Mouse (Mus musculus) intestine, embryonic 16.5 days (tissue): ENCODE results near the gene Fam222b. TPM values are rescaled to one million over a fixed set of nuclear protein-coding genes. Genes with fewer than 3 reads are reported as not detected.

Experiments used
- ATAC-seq: fragments of 200-750 bp; cut with Nextera tagmentation; 2 replicates; pipeline ENCODE4 v1.8.0; 2017; ENCODE audit warnings: moderate TSS enrichment, moderate library complexity
- H3K27ac ChIP-seq: fragments of 300-500 bp; sonication (generic); 2 replicates; pipeline ENCODE4 v1.5.1; 2014; ENCODE audit warnings: mild to moderate bottlenecking, low read length
- H3K27me3 ChIP-seq: fragments of 300-500 bp; sonication (generic); replicated peaks from 2 replicates; pipeline ENCODE4 v1.6.1; 2014; ENCODE audit warnings: low read length, control low read depth, mixed read lengths; ENCODE audit not compliant: control insufficient read depth, insufficient read depth
- H3K36me3 ChIP-seq: fragments of 300-500 bp; sonication (generic); 2 replicates; pipeline ENCODE4 v1.6.1; 2014; ENCODE audit warnings: low read length, control low read depth; ENCODE audit not compliant: control insufficient read depth, insufficient read depth
- H3K4me1 ChIP-seq: fragments of 300-500 bp; sonication (generic); 2 replicates; pipeline ENCODE4 v1.6.1; 2014; ENCODE audit warnings: low read length, control low read depth, mixed read lengths; ENCODE audit not compliant: control insufficient read depth, insufficient read depth
- H3K4me2 ChIP-seq: fragments of 300-500 bp; sonication (generic); 2 replicates; pipeline ENCODE4 v1.6.1; 2014; ENCODE audit warnings: low read depth, low read length, control low read depth
- H3K4me3 ChIP-seq: fragments of 300-500 bp; sonication (generic); 2 replicates; pipeline ENCODE4 v1.5.1; 2014; ENCODE audit warnings: mild to moderate bottlenecking, low read length
- H3K9ac ChIP-seq: fragments of 300-500 bp; sonication (generic); 2 replicates; pipeline ENCODE4 v1.6.1; 2014; ENCODE audit warnings: low read depth, low read length
- H3K9me3 ChIP-seq: fragments of 300-500 bp; sonication (generic); 2 replicates; pipeline ENCODE4 v1.6.1; 2016; ENCODE audit warnings: low read length, control low read depth; ENCODE audit not compliant: control insufficient read depth
- WGBS: fragments of 180-500 bp; shearing (Covaris S2); extraction: QIAGEN DNeasy Blood & Tissue Kit; methylation state at CpG from one replicate; pipeline ENCODE4 v1.1.7; 2014; 5-methylcytosine and 5-hydroxymethylcytosine counted together
- polyA plus RNA-seq: library from polyadenylated mRNA; unstranded; fragments of >200 nt; fragmentation: Nextera tagmentation; extraction: Ambion mirVana; gene quantifications from 2 replicates; pipeline ENCODE4 v1.2.1, GENCODE M21; 2015

Fam222b gene
- polyA plus RNA-seq, 1 experiment from 2014 or later, result 14.2 TPM

- Histone ChIP-seq H3K4me2 (peak overlapping the region; percentile 94), H3K4me3 (peak overlapping the region; percentile 99), H3K36me3 (peaks cover 21% of the 10 kb centered on the region), H3K27ac (peak overlapping the region; percentile 99), H3K9me3 (no peaks in the 10 kb centered on the region), H3K4me1 (peaks cover 49% of the 10 kb centered on the region), H3K27me3 (no peaks in the 10 kb centered on the region), H3K9ac (peak overlapping the region; percentile 99)
- 0% methylated on average over 14 of the region's 14 CpGs for WGBS
- ATAC-seq, result no peak
These were observed 70.1 kb downstream of the Fam222b start for GRCm38 (mm10) chr11:78164604-78164923.

- Histone ChIP-seq H3K9ac (peak within 1 kb of the TSS; percentile 99), H3K4me1 (peaks cover 49% of the 10 kb centered on the region), H3K4me3 (peak within 1 kb of the TSS; percentile 99), H3K36me3 (peaks cover 16% of the 10 kb centered on the region), H3K4me2 (peak within 1 kb of the TSS; percentile 94), H3K9me3 (no peaks in the 10 kb centered on the region), H3K27ac (peak within 1 kb of the TSS; percentile 99), H3K27me3 (no peaks in the 10 kb centered on the region)
- WGBS, result under 1% methylated on average over 72 of the region's 78 CpGs
- ATAC-seq, result peak; percentile 81
These were observed 70.7 kb downstream of the Fam222b start, which contains the start of gene Traf4 for GRCm38 (mm10) chr11:78164924-78165760. Gene Traf4, minus strand, starts transcription at chr11:78165589.

GRCm38 (mm10) chr11:78165761-78166109, 71.3 kb downstream of the Fam222b start:
- Histone ChIP-seq H3K4me2 (peak overlapping the region; percentile 94), H3K27ac (peak overlapping the region; percentile 99), H3K27me3 (no peaks in the 10 kb centered on the region), H3K4me3 (peak overlapping the region; percentile 99), H3K9ac (peak overlapping the region; percentile 99), H3K4me1 (peaks cover 48% of the 10 kb centered on the region), H3K36me3 (peaks cover 12% of the 10 kb centered on the region), H3K9me3 (no peaks in the 10 kb centered on the region)
- 1% methylated on average over 16 of the region's 16 CpGs for WGBS
- ATAC-seq, result peak; percentile 53

- Histone ChIP-seq H3K9me3 (no peaks in the 10 kb centered on the region), H3K27me3 (no peaks in the 10 kb centered on the region), H3K36me3 (peaks cover 9% of the 10 kb centered on the region), H3K9ac (peak overlapping the region; percentile 99), H3K4me3 (peak overlapping the region; percentile 99), H3K4me2 (peak overlapping the region; percentile 94), H3K4me1 (peaks cover 44% of the 10 kb centered on the region), H3K27ac (peak overlapping the region; percentile 99)
- WGBS, result 45% methylated on average over 4 of the region's 4 CpGs
- ATAC-seq, result no peak
These were observed 71.7 kb downstream of the Fam222b start for GRCm38 (mm10) chr11:78166161-78166560.

GRCm38 (mm10) chr11:78166640-78167039, 72.2 kb downstream of the Fam222b start:
- 60% methylated on average over 6 of the region's 6 CpGs for WGBS
- Histone ChIP-seq H3K4me3 (no peak overlapping the region), H3K9ac (peak overlapping the region; percentile 99; the same call in 1 of the 2 replicates), H3K27me3 (no peaks in the 10 kb centered on the region), H3K4me1 (peaks cover 40% of the 10 kb centered on the region), H3K36me3 (peaks cover 5% of the 10 kb centered on the region; the same call in 1 of the 2 replicates), H3K4me2 (peak overlapping the region; percentile 94), H3K27ac (peak overlapping the region; percentile 99), H3K9me3 (no peaks in the 10 kb centered on the region)
- ATAC-seq, result no peak

GRCm38 (mm10) chr11:78167257-78167959, 72.9 kb downstream of the Fam222b start:
- Histone ChIP-seq H3K4me2 (peak overlapping the region; percentile 14; the same call in 1 of the 2 replicates), H3K27ac (peak overlapping the region; percentile 99; the same call in 1 of the 2 replicates), H3K9me3 (no peaks in the 10 kb centered on the region), H3K4me1 (peaks cover 32% of the 10 kb centered on the region), H3K4me3 (no peak overlapping the region), H3K36me3 (no peaks in the 10 kb centered on the region), H3K27me3 (no peaks in the 10 kb centered on the region), H3K9ac (0 out of 2 replicates have a peak overlapping the region, but pooled peaks have one; percentile 27)
- ATAC-seq, result no peak
- WGBS, result 86% methylated on average over 14 of the region's 14 CpGs

GRCm38 (mm10) chr11:78168541-78169468, 74.3 kb downstream of the Fam222b start:
- peak; percentile 31 for ATAC-seq
- Histone ChIP-seq H3K4me2 (peak overlapping the region; percentile 54), H3K27ac (peak overlapping the region; percentile 89), H3K9me3 (no peaks in the 10 kb centered on the region), H3K4me1 (peaks cover 27% of the 10 kb centered on the region), H3K9ac (peak overlapping the region; percentile 46; the same call in 1 of the 2 replicates), H3K36me3 (no peaks in the 10 kb centered on the region), H3K27me3 (no peaks in the 10 kb centered on the region), H3K4me3 (peak overlapping the region; percentile 30)
- WGBS, result 37% methylated on average over 19 of the region's 19 CpGs

- Histone ChIP-seq H3K36me3 (no peaks in the 10 kb centered on the region), H3K4me3 (no peak overlapping the region), H3K4me2 (no peak overlapping the region), H3K9ac (no peak overlapping the region), H3K9me3 (no peaks in the 10 kb centered on the region), H3K27ac (peak overlapping the region; percentile 40), H3K27me3 (no peaks in the 10 kb centered on the region), H3K4me1 (peaks cover 31% of the 10 kb centered on the region)
- ATAC-seq, result 0 out of 2 replicates have a peak, but pooled peaks have one; percentile 14
- WGBS, result 80% methylated on average over 15 of the region's 15 CpGs
These were observed 75.8 kb downstream of the Fam222b start for GRCm38 (mm10) chr11:78170306-78170705.
